Mouse (Mus musculus): ENCODE data around the gene Plekha1.
A peak's percentile ranks its signal among the peaks of the same experiment; 100 is the strongest.

Gene Plekha1

DNA sequence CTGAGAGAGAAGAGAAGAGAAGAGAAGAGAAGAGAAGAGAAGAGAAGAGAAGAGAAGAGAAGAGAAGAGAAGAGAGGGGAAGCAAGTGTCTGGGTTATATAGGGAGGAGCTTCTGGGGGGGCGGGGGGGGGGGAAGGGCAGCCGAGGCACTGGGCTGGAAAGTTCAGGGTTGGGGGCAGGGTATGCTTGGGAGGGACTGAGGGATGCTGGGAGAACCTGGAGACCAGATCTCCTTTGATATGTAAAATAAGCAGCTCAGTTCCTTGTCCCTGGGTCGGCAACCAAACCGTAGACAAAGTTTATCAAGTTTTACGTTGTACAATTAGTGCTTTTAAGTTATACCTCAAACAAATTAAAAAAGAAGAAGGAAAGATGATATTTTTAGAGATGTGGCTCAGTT, 5.6 kb upstream of the Plekha1 start:
- DNase-seq (ENCODE audit: low spot score in 2 of 2), result no peak

DNA sequence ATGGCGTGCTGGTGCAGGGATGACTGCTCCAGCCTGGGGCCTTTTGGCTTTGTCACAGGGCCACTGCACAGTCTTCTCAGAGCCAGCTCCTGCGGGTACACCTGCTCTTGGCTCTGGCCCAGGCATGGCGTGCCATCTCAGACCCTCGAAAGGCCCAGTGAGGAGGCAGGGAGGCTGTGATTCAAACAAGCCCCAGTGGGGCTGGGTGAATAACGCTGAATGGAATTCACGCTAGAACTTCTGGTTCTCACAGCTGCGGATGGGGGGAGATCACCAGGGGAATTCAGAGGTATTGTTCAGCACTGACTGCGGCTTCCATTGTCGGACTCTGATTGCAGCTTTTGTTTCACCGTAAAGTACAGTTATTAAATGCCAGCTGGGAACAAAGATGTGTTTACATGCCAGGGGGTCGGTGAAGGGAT, 4.8 kb upstream of the Plekha1 start:
- DNase-seq (ENCODE audit: low spot score in 2 of 2), result no peak

DNA sequence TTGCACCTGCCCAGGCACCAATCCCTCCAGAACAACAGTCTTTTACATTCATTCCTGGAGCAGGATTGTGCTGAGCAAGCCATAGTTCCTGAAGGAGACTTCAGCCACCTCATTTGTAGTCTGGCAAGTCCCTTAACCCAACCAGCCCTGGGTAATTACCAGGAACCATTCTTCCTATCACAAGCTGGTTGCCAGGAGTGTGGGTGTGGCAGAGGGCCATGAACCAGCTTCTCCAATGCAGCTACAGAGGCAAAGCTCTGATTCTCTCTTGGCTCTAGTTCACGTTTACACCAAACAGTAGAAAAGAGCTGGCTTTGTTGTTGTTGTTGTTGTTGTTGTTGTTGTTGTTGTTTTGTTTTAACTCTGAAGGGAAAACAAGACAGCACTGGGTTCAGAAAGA, 3.1 kb upstream of the Plekha1 start:
- DNase-seq (ENCODE audit: low spot score in 2 of 2), result peak; percentile 54 to 68

DNA sequence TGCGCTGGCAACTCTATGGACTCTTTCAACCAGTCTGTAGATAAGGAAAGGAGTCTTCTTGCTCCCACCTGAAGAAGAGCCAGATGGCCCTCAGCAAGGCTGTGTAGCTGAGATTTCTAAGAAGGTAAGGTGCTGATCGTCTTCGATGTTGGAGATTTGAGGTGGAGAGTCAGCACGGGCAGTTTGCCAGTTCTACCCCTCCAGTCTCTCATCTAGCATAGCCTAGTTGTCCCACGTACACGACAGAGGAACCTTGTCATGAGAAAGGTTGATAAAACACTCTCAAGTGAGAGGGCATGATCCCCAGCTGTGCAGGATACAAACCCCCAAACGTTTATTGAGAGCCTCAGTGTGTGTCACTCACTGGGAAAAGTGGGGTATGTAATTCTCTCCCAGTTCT, 845 bp upstream of the Plekha1 start:
- peak in 1 of 2 experiments; percentile 58 for DNase-seq (ENCODE audit: low spot score in 2 of 2)

DNA sequence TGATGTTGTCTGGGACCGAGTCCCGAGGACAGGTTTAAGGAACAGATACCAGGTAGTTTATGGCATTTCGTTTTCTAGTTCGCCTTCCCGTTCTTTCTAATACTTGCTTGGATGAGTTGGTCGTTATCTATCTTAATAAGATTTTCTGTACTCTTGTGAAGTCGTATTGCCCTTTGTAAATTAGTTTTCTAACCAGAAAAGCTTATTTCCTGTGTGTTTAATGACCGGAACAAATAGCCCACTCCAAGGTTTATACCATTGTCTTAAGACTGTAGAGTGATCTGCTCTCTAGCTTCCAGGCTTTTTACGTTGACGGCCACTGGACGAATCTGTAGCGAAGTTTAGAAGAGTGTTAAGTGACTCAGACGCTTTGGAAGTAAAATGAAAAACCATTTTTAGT, 1.1 kb downstream of the Plekha1 start:
- DNase-seq (ENCODE audit: low spot score in 2 of 2), result no peak

DNA sequence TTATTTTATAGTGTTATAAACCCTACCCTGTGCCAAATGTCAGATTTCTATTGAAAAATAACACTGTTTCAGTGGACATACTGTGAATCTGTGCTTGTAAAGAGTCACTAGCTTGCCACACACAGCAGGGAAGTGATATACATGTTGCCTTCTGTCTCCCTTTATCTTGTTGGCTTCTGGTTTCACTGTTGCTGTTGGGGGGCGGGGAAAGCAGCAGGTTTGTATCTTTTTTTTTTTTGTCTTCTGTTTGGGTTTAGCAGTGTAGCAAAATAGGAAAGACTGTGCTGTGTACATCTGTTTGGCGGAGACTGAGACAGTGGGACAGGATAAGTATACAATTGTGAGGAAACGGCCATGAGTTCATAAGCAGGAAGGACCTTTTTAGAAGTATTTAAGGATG, 1.7 kb downstream of the Plekha1 start:
- DNase-seq (ENCODE audit: low spot score in 2 of 2), result no peak

DNA sequence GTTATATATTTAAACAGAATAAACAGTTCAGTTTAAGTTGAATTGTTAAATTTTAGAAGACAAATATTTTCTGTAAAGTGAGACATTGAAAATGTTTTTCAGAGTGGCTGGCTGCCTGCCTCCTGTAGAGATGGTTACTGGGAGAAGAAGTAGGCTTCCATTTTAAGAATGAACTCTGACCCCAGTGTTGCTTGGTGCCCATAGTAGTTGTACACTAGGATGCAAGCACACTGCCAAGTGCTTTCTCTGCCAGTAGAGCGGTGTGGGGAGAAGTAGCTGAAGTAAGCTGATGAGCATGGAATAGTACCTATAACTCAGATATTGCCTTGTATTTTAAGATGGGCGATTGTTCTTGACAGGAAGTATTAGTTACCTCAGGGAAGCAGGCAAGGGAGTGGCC, 18.6 kb downstream of the Plekha1 start:
- no peak for DNase-seq (ENCODE audit: low spot score in 2 of 2)

DNA sequence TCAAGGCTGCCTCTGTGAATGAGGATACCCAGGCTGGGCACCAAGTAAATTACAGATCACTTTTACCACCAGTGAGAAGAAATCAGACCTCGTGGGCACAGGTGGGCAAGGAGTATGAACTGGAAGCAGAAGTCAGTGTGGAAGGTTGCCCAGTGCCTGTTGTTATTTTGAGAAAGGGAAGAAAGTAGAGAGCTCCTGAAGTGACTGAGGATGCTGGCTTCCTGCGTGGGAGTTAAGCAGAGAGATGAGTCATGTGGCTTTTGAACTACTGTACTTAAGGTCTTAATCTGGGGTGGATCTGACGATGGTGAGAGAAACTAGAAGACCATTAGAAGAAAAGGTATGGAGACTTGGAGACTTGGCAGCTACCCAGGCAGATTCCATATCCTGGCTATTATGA, 20.7 kb downstream of the Plekha1 start:
- no peak for DNase-seq (ENCODE audit: low spot score in 2 of 2)

DNA sequence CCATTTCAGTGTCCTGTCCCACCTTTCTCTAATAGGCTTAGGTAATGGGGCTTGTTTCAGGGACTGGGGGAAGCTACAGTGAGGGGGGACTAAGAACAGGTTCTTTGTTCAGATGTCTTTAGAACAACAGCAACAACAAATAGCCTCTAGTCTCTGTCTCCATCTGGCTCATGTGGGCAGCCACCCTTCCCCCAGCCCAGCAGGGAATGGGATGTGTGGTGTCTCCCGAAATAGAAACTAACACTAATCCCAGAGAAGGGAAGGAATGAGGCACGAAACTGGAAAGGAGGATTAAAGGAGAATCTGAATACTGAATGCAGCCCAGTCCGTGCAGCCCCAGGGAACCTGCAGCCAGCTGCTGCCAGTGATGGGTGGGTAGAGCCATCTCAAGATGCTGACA, 22.4 kb downstream of the Plekha1 start:
- DNase-seq (ENCODE audit: low spot score in 2 of 2), result peak; percentile 39 to 56

DNA sequence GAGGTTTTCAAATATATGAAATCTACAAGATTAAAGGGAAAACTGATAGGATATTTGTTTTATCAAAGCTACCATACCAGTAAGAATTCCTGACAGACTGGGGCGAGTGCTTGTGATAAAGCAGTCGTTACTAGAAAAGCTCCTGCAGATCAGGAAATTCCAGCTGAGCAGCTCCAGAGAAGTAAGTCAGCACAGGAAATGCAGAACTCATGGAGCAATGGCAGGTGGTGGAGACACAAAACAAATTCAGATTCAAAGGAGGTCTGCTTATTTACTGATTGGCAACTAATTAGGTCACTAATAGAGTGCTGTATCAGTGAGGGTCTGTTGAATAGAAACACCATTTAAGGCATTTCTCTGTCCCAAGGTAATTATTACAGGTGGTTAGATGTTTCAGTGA, 25.3 kb downstream of the Plekha1 start:
- DNase-seq (ENCODE audit: low spot score in 2 of 2), result no peak

DNA sequence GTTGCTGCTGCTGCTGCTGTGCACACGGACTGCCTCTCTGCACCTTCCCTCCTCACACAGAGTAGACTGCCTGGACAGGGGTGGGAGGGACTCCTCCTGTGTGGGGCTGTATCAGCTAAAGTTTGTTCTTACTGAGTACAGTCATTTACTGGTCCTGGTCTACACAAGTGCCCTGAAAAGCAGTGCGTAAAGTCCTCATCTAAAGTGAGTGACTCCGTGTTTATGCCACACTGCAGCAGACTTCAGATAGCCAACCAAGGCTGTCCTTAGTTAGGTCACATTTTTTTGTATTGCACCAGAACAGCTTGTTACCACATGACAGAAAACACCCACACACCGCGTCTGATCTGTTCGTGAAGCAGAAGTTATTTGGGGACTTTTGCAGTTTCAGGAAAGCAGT, 27.4 kb downstream of the Plekha1 start:
- DNase-seq (ENCODE audit: low spot score in 2 of 2), result peak; percentile 54 to 77

DNA sequence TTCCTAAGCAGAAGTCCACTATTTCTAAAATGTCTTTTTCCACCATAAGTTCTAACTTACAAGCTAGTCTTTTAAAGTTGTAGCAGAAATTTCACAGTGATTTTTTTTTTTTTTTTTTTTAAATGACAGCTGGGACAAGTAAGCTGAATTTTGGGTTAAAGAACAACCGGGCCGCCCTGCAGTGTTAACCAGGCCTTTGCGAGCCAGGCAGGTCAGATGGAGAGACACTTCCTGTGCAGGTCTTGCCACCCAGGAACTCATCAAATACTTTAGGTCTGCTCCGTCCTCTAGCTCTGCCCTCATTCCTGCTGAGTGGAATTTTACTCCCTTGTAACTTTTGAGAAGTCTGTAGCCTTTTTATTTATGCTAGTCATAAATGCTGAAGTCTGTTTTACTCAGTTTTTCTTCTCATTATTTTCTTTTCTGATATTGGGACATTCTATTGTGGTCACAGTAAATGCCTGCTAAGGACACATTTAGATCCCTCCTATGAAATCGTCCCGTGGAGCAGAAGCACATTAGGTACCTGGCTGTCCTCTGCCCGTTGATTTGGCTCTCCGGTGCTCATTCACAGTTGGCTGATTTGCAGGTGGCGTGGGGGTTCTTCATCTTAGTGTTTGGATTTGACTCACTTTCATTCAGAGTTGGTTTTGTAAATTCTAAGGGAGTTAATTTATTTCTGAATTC, 29.5 kb downstream of the Plekha1 start:
- no peak for DNase-seq (ENCODE audit: low spot score in 2 of 2)

DNA sequence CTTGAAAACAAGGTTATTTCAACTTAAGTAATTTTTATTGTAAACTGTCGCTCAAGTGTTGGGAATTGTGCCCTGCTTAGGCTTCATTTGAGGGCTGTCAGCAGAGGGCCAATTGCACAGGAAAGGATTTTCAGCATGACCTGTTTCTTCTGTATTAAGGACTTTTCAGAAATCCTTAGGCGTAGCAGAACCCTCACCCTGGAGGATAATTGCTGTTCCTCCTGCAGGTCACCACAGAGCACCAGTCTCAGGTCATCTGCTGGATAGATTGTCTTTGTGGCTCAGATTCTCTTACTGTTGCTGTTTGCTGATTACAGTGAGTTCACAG, 30.0 kb downstream of the Plekha1 start:
- DNase-seq (ENCODE audit: low spot score in 2 of 2), result no peak

DNA sequence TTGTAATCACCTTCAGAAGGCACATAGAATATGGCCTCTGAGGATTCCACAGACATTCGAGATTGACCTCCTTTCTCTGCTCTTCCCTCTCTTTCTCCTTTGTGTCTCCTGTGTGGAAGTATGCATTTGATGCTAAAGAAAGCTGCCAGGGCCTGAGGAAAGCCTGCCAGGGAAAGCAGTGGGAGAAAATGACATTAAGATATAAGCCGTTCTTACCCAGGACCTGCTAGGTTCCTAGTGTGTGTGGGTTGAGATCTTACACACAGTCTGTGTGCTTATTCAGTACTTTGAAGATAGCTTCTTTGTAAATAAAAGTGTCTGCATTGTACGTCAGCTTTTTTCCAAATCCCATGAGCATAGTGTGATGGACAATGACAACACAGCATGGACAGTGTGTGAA, 30.5 kb downstream of the Plekha1 start:
- no peak for DNase-seq (ENCODE audit: low spot score in 2 of 2)

DNA sequence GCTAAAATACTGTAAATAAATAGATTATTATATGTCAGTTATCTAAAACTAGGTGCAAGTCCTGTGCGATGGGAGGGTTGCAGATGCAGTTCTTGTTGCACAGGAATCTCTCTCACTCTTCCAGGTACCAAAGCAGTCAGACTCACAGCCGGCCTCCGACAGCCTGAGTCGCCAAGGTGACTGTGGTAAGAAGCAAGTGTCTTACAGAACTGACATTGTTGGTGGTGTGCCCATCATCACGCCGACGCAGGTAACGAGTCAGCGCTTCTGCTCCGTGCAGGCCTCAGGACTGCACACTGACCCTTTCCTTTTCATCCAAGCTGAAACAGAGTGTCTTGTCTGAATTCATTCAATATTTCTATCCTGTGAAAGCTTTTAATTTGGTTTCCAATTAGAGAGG, 31.6 kb downstream of the Plekha1 start:
- DNase-seq (ENCODE audit: low spot score in 2 of 2), result no peak

DNA sequence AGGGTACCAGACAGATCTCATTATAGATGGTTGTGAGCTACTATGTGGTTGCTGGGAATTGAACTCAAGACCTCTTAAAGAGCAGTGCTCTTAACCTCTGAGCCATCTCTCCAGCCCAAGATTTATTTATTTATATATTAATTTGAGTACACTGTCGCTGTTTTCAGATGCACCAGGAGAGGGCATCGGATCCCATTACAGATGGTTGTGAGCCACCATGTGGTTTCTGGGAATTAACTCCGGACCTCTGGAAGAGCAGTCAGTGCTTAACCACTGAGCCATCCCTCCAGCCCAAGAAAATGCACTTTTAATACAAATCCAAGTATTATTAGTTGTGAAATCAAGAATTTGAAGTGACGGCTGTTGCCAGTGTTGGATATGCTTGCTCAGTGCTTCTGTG, 32.8 kb downstream of the Plekha1 start:
- no peak for DNase-seq (ENCODE audit: low spot score in 2 of 2)

DNA sequence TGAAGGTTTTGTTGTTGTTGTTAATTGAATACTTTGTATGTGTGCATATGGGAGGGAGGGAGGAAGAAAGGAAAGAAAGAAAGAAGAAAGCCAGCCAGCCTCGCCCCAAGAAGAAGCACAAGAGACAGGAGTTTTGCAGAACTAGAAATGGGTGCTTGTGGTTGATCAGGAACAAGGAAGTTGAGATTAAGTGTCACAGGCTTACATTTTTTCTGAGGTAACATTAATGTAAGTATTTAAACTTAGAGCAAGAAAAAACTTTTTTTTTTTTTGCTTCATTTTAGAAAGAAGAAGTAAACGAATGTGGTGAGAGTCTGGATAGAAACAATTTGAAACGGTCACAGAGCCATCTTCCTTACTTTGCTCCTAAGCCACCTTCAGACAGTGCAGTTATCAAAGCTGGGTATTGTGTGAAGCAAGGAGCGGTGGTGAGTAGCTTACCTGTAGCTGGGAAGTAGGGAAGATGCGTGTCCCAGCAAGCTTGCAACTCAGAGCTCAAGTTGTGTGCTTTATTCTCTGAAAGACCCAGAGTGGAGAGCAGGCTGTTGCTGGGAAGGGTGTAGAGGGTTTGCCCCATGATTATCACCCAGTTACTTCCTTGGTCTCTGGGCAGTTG, 34.8 kb downstream of the Plekha1 start:
- no peak for DNase-seq (ENCODE audit: low spot score in 2 of 2)

DNA sequence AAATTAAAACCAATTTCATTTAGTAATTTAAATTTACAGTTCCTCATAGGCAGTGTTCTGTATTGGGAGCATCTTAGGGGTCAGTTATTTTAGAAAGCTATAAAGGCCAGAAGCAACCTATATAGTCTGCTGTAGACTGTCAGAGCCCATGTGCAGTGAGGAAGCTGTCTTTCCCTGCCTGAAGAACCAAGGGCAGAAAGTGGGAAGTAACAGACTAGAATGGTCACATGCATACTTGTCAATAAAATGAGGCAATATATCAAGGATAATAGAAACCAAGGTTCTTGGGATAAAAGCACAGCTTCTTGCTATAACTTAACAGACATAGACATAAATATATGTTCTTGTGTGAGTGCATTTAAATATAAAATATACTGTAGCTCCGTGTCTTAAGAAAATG, 37.4 kb downstream of the Plekha1 start:
- DNase-seq (ENCODE audit: low spot score in 2 of 2), result no peak

DNA sequence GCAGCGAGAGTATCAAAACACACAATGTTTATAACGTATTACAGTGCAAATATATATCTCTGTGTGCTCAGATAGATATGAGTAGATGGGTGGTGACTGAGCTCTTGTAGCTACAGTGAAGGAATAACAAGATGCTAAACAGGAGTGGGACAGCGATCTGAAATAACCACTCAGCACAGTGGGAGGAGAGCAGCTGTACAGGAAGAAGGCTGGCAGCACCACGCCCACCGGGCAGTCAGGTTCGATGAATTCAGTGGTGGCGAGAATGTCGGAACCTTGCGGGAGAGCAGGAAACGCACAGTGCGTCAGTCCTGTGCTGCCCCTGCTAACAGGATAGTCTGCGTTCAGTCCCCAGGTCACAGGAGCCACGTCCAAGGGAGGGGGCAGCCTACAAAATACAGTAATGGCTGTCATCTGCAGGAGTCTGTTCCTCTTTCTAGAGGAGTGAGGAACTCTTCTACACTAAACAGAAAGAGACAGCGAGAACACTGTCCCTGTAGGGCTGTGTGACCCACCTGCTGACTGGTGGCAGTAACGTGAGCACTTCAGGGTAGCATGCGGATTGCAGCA, 38.0 kb downstream of the Plekha1 start:
- DNase-seq (ENCODE audit: low spot score in 2 of 2), result peak in 1 of 2 experiments; percentile 40

DNA sequence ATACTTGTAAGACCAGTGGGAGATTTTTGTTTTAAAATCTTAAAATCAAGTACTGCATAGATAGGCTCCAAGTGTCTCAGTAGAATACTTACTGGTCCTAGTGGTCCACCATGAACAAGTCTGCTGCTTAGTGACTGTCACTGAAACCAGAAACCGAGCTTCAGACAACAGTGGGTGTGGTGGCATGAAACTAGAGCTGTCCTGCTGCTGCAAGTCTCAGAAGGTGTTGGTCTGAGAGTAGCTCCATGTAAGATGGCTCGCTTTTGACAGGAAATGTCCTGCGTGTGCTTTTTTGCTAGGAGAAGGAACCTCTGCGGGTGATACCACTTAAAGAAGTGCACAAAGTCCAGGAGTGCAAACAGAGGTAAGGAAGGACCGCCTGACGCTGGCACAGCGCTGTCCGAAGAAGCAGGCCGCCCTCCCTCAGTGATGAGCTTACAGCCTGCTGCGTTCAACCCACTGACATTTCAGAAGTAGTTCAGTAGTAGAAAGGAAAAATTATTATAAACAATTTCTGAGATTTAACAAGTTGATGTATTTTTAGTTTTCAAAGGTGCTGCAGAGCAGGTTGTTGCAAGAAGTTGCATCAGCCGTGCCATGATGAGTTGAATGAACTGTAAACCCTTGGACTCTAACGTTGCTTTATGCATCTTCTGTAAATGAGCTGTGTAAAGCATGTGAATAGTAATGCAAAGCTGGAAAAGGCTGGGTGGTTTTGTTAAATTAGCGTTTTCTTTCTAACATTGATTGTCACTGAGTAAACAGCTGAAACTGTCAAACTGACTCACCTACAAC, 39.2 kb downstream of the Plekha1 start:
- DNase-seq (ENCODE audit: low spot score in 2 of 2), result no peak

DNA sequence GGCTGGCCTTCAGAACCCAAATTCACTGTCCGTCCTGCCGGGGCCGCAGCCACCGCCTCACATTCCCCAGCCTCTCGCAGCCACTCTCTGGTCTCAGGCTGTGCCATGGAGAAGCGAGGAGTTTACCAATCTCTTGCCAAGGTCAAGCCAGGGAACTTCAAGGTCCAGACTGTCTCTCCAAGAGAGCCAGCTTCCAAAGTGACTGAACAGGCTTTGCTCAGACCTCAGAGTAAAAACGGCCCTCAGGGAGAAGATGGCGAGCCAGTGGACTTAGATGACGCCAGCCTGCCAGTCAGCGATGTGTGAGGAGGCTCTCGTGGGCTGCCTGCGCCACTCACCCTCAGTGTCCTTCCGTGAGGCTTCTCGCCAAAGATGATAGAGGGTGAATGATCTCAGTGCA, 45.3 kb downstream of the Plekha1 start:
- DNase-seq (ENCODE audit: low spot score in 2 of 2), result no peak

DNA sequence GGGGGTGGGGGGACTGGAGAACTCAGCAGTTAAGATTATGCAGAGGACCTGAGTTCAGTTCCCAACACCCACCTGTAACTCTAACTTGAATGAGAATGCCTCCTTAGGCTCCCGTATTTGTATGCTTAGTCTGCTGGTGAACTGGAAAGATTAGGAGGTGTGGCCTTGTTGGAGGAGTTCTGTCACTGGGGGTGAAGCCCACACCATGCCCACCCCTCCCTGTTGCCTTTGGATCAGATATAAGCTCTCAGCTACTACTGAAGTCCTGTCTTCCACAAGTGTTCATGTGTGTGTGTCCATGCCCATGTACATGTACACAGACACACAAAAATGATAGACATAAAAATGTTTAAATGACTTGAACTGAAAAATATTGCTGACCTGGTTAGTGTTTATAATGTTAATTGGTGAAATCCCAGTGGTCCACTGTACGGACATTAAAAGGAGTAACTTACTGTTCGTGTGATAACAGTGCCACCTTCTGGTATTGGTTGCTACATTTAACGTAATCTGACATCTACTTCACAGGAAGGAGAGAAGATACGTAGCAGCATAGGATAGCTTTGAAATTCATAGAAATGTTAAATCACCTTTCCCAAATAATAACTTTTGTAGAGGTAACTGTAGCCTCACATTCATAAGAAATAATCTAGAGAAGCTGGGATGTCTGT, 49.3 kb downstream of the Plekha1 start:
- no peak for DNase-seq (ENCODE audit: low spot score in 2 of 2)
